Mouse (Mus musculus): ENCODE measurements at regions not wholly inside any gene's neighbourhood (a gene's known extent, or its start where the extent isn't known, plus 50 kb on each side); places are given as distances from the start of the nearest gene placed in this dataset.

DNA sequence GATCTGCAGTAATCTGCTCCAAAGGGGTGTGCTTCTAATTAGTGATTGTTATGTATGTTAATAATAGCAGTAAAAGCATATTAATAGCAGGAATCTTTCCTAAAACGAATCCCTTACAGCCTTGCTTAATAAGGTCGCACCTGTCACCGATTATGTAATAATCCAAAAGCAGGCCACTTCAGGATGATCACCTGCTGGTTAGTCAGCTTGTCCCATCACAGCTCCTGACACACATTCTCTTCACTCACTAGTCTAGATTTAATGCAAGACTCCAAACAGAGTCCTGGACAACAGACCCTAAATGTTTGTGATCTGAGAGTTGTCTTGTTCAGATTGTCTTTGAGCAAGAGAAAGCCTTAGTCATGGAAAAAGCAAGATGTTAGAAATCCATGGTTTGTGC is 85.2 kb upstream of the Kctd3 start:
- no peak for TF ChIP-seq CTCF (IDR thresholded peaks at IDR 0.05; ENCODE audit: insufficient read depth, low read depth, low read length)
- no peak for TF ChIP-seq POLR2A (IDR thresholded peaks at IDR 0.05; ENCODE audit: insufficient read depth, low read depth, low read length)
